Mouse (Mus musculus) liver, embryonic 12.5 days (tissue): Measurements from ENCODE around the gene Foxp1. TPM values are rescaled to one million over a fixed set of nuclear protein-coding genes. Genes with fewer than 3 reads are reported as not detected.

Experiments used
- ATAC-seq: fragments of 200-750 bp; cut with Nextera tagmentation; 2 replicates; pipeline ENCODE4 v1.8.0; 2017; ENCODE audit warnings: moderate number of reproducible peaks, mild to moderate bottlenecking, moderate library complexity
- H3K27ac ChIP-seq: fragments of 300-500 bp; sonication (generic); 2 replicates; pipeline ENCODE4 v1.5.1; 2016; ENCODE audit warnings: mild to moderate bottlenecking
- H3K27me3 ChIP-seq: fragments of 300-500 bp; sonication (generic); replicated peaks from 2 replicates; pipeline ENCODE4 v1.6.1; 2016; ENCODE audit warnings: mild to moderate bottlenecking, moderate library complexity
- H3K36me3 ChIP-seq: fragments of 300-500 bp; sonication (generic); 2 replicates; pipeline ENCODE4 v1.6.1; 2016; ENCODE audit warnings: mild to moderate bottlenecking, moderate library complexity
- H3K4me1 ChIP-seq: fragments of 300-500 bp; sonication (generic); 2 replicates; pipeline ENCODE4 v1.6.1; 2016
- H3K4me2 ChIP-seq: fragments of 300-500 bp; sonication (generic); 2 replicates; pipeline ENCODE4 v1.6.1; 2016; ENCODE audit warnings: mild to moderate bottlenecking, moderate library complexity
- H3K4me3 ChIP-seq: fragments of 300-500 bp; sonication (generic); 2 replicates; pipeline ENCODE4 v1.5.1; 2016; ENCODE audit warnings: mild to moderate bottlenecking, moderate library complexity
- H3K9ac ChIP-seq: fragments of 300-500 bp; sonication (generic); 2 replicates; pipeline ENCODE4 v1.6.1; 2016; ENCODE audit warnings: mild to moderate bottlenecking, moderate library complexity
- H3K9me3 ChIP-seq: fragments of 300-500 bp; sonication (generic); replicated peaks from 2 replicates; pipeline ENCODE4 v1.6.1; 2016; ENCODE audit warnings: mild to moderate bottlenecking, moderate library complexity
- WGBS: fragments of 180-500 bp; shearing (Covaris S2); methylation state at CpG from one replicate; pipeline ENCODE4 v1.1.7; 2016; ENCODE audit not compliant: insufficient replicate concordance; 5-methylcytosine and 5-hydroxymethylcytosine counted together
- polyA plus RNA-seq: library from polyadenylated mRNA; unstranded; fragments of >200 nt; fragmentation: Nextera tagmentation; extraction: Ambion mirVana; gene quantifications from 2 replicates; pipeline ENCODE4 v1.2.1, GENCODE M21; 2016

Gene Foxp1
- polyA plus RNA-seq, 1 experiment from 2014 or later: 25.5 TPM

DNA sequence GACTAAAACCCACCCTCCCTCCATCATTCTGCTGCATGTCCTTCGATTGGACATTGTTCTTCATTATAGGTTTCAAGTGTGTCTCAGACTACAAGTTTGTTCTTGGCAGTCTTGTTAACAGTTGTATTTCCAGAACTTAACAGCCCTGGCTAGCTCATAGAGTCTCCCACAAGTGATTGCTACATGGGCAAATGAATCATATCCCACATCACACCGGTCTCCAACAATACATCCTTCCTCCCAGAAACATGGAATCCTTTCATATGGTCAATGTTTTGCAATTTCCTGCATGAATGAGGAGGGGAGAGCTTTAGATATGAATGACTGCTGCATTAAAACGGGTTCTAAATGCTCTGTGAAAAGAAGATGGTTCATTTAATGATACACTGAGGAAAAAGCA lies 178.7 kb downstream of the Foxp1 start:
- WGBS: 67% methylated on average over 3 of the region's 3 CpGs
- H3K9me3 ChIP-seq: no peaks in the 10 kb centered on the region
- no peak overlapping the region for H3K4me2 ChIP-seq
- ATAC-seq: no peak
- peaks cover 6% of the 10 kb centered on the region; the same call in 1 of the 2 replicates for H3K4me1 ChIP-seq
- no peaks in the 10 kb centered on the region for H3K27me3 ChIP-seq
- no peak overlapping the region for H3K9ac ChIP-seq
- no peak overlapping the region for H3K27ac ChIP-seq
- no peak overlapping the region for H3K4me3 ChIP-seq
- no peaks in the 10 kb centered on the region for H3K36me3 ChIP-seq

DNA sequence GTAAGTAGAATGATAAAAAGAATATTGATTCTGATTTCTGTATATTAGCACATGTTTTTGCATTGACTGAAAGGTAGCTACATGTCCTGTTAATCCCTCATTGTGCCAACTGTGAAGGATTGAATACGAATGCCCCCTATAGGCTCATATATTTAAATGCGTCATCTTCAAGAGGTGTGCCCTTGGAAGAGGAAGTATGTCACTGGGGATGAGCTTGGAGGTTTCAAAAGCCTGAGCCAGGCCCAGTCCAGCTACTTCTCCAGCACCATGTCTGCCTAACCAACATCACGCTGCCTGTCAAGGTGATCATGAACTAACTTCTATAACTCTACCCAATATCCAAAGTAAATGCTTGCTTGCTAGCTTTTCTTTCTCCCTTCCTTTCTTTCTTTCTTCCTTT lies 180.1 kb downstream of the Foxp1 start:
- Histone ChIP-seq H3K27me3 (no peaks in the 10 kb centered on the region), H3K4me1 (peaks cover 18% of the 10 kb centered on the region), H3K9me3 (no peaks in the 10 kb centered on the region), H3K9ac (no peak overlapping the region), H3K4me3 (no peak overlapping the region), H3K27ac (no peak overlapping the region), H3K4me2 (no peak overlapping the region), H3K36me3 (no peaks in the 10 kb centered on the region)
- WGBS: 72% methylated on average over 3 of the region's 3 CpGs
- no peak for ATAC-seq

DNA sequence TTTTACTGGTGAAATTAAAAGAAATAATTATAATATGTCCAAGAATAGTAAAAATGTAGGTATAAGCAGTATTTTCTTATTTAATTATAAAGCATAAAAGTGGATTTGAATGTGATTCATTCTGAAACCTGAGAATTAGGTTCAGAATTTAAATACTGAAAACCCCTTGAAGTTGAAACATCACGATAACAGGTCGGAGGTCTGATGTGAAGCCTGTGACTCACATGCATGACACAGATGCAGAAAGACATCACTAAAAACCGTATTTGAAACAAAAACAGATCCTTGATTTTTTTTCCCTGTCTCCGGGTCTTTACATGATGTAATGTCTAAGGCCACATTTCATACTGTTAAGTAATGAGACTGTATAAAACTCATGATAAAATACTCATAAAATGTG lies 181.6 kb downstream of the Foxp1 start:
- Histone ChIP-seq H3K36me3 (no peaks in the 10 kb centered on the region), H3K27ac (no peak overlapping the region), H3K27me3 (no peaks in the 10 kb centered on the region), H3K9ac (no peak overlapping the region), H3K4me3 (no peak overlapping the region), H3K9me3 (no peaks in the 10 kb centered on the region), H3K4me1 (peaks cover 18% of the 10 kb centered on the region), H3K4me2 (no peak overlapping the region)
- ATAC-seq: no peak
- 78% methylated on average over 4 of the region's 4 CpGs for WGBS

DNA sequence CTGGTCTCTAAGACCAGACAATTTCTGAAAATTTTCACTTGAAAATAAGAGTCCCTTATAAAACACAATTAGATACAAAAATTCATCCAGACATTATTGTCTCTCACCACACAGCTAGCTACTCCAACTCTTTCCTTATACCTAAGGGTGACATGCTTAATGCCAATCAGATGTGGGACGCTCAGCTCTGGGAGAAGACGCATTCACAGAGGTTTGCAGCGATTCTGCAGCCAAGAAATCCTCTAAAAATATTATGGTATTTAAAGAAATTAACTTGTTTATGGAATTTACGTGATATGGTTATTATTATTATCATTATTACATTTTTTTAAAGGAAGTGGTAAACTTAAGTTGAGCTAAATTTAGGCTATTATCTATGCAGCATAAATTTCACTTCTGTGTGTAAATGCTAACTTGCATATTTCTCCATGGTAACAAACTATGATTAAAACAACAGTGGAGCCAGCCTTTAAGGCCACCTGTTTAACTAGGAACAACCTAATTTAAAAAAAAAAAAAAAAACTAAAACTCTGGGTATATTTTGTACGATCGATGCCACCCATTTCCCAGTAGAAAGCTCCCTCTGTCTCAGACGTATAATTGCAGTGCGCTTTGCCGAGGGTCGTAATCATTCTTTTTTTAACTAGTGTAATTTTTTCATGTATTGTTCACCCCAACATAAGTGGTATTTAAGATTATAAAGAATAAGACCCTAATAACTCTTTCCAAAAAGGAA lies 182.4 kb downstream of the Foxp1 start:
- Histone ChIP-seq H3K27me3 (no peaks in the 10 kb centered on the region), H3K27ac (no peak overlapping the region), H3K36me3 (no peaks in the 10 kb centered on the region), H3K9me3 (no peaks in the 10 kb centered on the region), H3K4me3 (no peak overlapping the region), H3K4me2 (no peak overlapping the region), H3K4me1 (peaks cover 18% of the 10 kb centered on the region), H3K9ac (no peak overlapping the region)
- no peak for ATAC-seq
- 84% methylated on average over 10 of the region's 10 CpGs for WGBS

DNA sequence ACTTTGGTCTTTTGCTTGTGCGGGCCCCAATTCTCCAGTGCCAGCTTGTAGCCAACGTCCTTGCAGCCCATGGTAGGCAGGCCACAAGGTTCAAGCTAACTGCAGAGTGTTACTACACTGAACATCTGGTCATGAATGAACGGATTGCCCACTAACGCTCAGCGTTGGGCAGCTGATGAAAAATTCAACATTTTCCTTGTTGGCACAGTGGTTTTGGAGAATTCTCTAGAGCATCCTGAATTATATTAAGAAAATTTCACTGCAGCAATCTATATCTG lies 183.2 kb downstream of the Foxp1 start:
- Histone ChIP-seq H3K27me3 (no peaks in the 10 kb centered on the region), H3K27ac (no peak overlapping the region), H3K4me3 (no peak overlapping the region), H3K36me3 (no peaks in the 10 kb centered on the region), H3K4me1 (peaks cover 18% of the 10 kb centered on the region), H3K9ac (no peak overlapping the region), H3K9me3 (no peaks in the 10 kb centered on the region), H3K4me2 (no peak overlapping the region)
- 38% methylated on average over 5 of the region's 5 CpGs for WGBS
- ATAC-seq: no peak

DNA sequence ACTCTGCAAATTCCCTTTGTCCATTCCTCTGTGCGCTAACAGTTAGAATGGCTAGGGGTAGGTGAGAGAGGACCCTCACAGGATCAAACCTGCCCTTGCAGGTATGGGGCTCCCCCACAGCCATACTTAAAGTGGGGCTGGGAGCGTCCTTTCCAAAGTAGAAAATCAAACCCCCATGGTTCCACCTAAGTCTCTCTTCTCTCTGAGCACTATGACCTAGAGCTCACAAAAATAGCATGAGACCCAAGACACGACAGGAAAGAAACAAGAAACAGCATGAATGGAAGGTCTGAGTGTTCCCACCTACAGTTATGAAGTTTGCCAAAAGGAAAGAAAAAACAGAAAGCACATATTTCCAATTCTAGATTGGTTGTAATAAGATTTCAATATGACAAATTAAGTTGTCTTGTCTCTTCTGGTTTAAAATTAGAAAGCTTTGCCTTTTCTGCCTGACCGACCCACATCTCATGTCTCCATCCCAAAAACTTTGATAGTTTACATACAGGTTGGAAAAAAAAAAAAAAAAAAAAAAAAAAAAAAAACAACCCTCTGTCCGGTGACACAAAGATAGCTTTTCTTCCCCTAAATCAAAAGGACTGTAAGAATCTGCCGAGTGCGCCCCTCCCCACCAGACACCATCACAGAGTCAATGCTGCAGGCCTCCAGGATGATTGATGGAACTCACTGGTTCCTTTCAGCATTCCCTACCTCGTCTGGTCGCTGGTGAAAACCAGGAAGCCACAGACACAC lies 183.8 kb downstream of the Foxp1 start:
- H3K36me3 ChIP-seq: no peaks in the 10 kb centered on the region
- no peak overlapping the region for H3K4me2 ChIP-seq
- no peak for ATAC-seq
- H3K27ac ChIP-seq: no peak overlapping the region
- H3K9ac ChIP-seq: no peak overlapping the region
- no peaks in the 10 kb centered on the region for H3K27me3 ChIP-seq
- H3K4me3 ChIP-seq: no peak overlapping the region
- WGBS: 49% methylated on average over 9 of the region's 9 CpGs
- no peaks in the 10 kb centered on the region for H3K9me3 ChIP-seq
- peaks cover 18% of the 10 kb centered on the region for H3K4me1 ChIP-seq

DNA sequence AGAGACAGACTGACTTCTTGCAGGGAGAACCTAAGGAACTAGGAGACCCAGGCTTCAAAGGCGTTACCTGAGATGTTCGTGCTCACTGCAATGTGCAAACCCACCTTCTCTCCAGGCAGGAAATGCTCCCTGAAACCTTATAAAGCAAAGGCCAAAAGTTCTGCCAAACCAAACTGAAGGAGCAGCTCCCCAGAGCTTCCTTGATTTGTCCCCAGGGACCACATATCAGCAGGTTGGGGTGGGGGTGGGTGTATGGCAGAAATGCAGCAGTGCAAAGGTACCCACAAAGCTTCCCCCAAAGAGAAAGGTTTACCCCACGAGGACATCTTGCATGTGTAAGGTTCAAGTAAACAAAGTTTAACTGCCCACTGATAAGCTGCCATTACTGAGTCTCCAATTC lies 184.3 kb downstream of the Foxp1 start:
- Histone ChIP-seq H3K4me3 (no peak overlapping the region), H3K27ac (no peak overlapping the region), H3K36me3 (no peaks in the 10 kb centered on the region), H3K4me1 (peaks cover 18% of the 10 kb centered on the region), H3K4me2 (no peak overlapping the region), H3K27me3 (no peaks in the 10 kb centered on the region), H3K9me3 (no peaks in the 10 kb centered on the region), H3K9ac (no peak overlapping the region)
- WGBS: 43% methylated on average over 3 of the region's 3 CpGs
- ATAC-seq: no peak

DNA sequence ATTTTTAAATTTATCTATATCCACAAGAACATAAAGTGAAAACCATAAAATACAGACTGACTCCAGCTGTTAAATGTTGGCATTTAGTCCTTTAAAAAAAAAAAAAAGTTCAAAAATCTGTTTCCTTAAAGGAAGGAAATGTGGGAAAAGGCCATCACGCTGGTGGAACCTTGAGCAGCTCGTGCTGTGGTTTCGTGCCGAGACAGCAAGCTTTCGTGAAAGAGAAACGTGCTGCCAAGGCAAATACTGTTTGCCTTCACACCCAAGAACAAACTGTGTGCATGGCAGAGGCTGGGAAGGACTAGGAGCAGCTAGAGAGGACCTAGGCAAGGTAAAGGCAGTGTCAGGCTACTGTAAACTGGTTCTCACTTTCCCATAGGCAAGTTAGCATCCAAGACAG lies 184.9 kb downstream of the Foxp1 start:
- ATAC-seq: no peak
- Histone ChIP-seq H3K4me1 (peaks cover 18% of the 10 kb centered on the region), H3K27me3 (no peaks in the 10 kb centered on the region), H3K36me3 (no peaks in the 10 kb centered on the region), H3K4me2 (no peak overlapping the region), H3K4me3 (no peak overlapping the region), H3K9me3 (no peaks in the 10 kb centered on the region), H3K9ac (no peak overlapping the region), H3K27ac (no peak overlapping the region)
- 32% methylated on average over 6 of the region's 6 CpGs for WGBS

DNA sequence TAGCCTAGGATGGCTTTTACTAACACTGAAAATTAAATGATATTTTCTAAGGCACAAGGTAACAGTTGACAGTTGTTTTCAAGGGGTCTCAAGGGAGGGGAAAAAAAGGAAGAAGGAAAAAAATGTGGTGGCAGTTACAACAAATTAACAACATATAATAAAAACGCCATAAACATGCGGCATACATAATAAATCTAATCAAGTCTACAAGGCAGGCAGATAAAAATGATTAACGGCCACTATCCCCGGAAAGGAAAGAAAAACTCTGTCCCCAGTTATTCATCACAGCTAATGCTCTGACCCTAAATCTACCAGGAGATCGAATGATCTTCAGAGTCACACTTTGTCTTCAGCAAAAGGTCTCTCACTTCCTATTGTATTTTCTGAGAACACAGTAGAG lies 186.3 kb downstream of the Foxp1 start:
- Histone ChIP-seq H3K4me3 (no peak overlapping the region), H3K27ac (no peak overlapping the region), H3K4me1 (peaks cover 18% of the 10 kb centered on the region), H3K9ac (no peak overlapping the region), H3K4me2 (no peak overlapping the region), H3K36me3 (no peaks in the 10 kb centered on the region), H3K27me3 (no peaks in the 10 kb centered on the region), H3K9me3 (no peaks in the 10 kb centered on the region)
- WGBS: 63% methylated on average over 5 of the region's 5 CpGs
- no peak for ATAC-seq

DNA sequence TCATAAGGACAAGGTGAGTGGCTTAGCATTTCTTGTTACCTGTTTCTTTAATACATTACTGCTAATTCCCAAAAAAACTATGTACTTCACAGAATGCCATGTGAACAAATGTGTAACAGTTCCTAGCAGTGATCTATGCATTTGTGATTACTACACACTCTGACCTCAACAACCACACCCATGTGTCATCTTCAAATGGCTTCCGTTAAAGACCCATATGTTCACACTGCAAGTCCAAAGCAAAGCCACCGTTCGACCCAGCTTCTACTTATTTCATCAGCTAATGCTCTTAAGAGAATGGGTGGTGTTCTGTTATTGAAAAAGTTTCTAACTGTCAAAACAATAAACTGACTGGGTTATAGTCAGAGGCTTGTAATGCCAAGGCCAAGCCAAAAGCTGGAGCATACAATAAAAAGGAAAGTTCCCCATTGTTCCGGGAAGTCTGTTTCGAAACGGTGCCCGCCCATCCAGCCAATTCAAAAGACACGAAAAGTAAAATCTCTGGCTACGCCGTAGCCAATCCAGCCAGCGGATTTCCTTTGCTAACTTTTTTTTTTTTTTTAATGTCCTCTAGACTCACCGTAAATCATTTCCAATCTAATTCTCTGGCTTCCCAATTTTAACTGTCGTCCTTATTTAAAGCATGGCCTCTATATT lies 187.2 kb downstream of the Foxp1 start:
- no peak overlapping the region for H3K9ac ChIP-seq
- no peaks in the 10 kb centered on the region for H3K27me3 ChIP-seq
- H3K9me3 ChIP-seq: no peaks in the 10 kb centered on the region
- WGBS: 73% methylated on average over 13 of the region's 13 CpGs
- H3K4me1 ChIP-seq: peaks cover 18% of the 10 kb centered on the region
- no peak overlapping the region for H3K4me2 ChIP-seq
- ATAC-seq: no peak
- H3K36me3 ChIP-seq: no peaks in the 10 kb centered on the region
- H3K27ac ChIP-seq: no peak overlapping the region
- H3K4me3 ChIP-seq: no peak overlapping the region

DNA sequence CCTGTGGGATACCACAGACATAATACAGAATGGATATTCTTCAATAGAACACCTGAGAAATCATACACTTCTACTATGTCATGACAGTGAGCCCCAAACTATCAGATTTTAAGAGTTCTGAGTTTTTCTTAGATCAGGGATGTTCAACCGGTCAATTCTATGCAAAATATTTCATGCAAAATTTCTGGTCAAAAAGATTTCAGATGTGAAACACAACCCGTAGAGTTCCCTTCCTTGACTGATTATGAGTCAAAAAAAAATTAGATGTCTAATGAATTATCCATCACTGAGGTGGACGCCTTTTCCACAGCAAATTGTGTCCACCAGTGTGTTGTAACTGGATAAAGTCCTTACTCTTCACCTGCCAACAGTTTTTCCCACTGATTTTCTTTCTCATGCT lies 188.3 kb downstream of the Foxp1 start:
- 74% methylated on average over 3 of the region's 3 CpGs for WGBS
- no peak for ATAC-seq

DNA sequence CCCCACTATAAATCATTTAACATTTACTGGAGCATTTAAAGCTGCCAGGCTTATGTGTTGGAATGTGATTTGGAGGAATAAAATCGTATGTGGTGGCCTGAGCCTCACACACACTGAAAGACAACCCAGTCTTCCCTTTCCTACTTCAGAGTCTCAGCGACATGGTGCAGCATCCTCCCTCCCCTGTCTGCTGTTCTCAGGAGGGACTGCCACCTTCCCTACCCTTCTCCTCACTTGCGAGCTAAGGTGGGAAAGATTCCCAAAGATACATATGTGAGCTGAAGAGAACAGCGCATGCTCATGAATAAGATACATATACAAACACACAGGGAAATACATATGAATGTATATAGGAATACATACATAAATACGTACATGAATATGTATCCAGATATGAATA lies 189.4 kb downstream of the Foxp1 start:
- no peak overlapping the region for H3K9ac ChIP-seq
- H3K4me2 ChIP-seq: no peak overlapping the region
- no peak for ATAC-seq
- H3K27me3 ChIP-seq: no peaks in the 10 kb centered on the region
- no peak overlapping the region for H3K4me3 ChIP-seq
- H3K36me3 ChIP-seq: no peaks in the 10 kb centered on the region
- H3K27ac ChIP-seq: no peak overlapping the region
- 74% methylated on average over 5 of the region's 5 CpGs for WGBS
- no peaks in the 10 kb centered on the region for H3K9me3 ChIP-seq
- H3K4me1 ChIP-seq: peaks cover 11% of the 10 kb centered on the region

More for the DNA sequence above, 188.3 kb downstream of the Foxp1 start:
- no peaks in the 10 kb centered on the region for H3K9me3 ChIP-seq
- no peak overlapping the region for H3K27ac ChIP-seq
- H3K4me2 ChIP-seq: no peak overlapping the region
- no peaks in the 10 kb centered on the region for H3K36me3 ChIP-seq
- no peaks in the 10 kb centered on the region for H3K27me3 ChIP-seq
- H3K4me1 ChIP-seq: peaks cover 15% of the 10 kb centered on the region
- no peak overlapping the region for H3K9ac ChIP-seq
- no peak overlapping the region for H3K4me3 ChIP-seq
